Mouse (Mus musculus): ENCODE data around the gene Cgas. TPM values are rescaled to one million over a fixed set of nuclear protein-coding genes. Genes with fewer than 3 reads are reported as not detected.

Gene Cgas
- polyA plus RNA-seq, 1 experiment from 2014 or later = 3.0 TPM

GRCm38 (mm10) chr9:78401596-78401995 lies 41.4 kb downstream of the Cgas start:
- CTCF ChIA-PET = no interaction called here
- TF ChIP-seq CTCF (IDR thresholded peaks at IDR 0.05) = no peak
- in situ Hi-C loops (cut with MboI; ENCODE audit: low pct_unique_long_range_greater_than_20kb) = no loop called here
- DNase-seq (ENCODE audit: low read depth, low spot score) (no peak), ATAC-seq (no peak)
- peaks cover 16% of the 10 kb centered on the region for H3K27me3 ChIP-seq
- POLR2A ChIA-PET = no interaction called here

GRCm38 (mm10) chr9:78400570-78400969 lies 42.5 kb downstream of the Cgas start:
- ATAC-seq (no peak), DNase-seq (ENCODE audit: low read depth, low spot score) (no peak)
- in situ Hi-C loops (cut with MboI; ENCODE audit: low pct_unique_long_range_greater_than_20kb) = no loop called here
- ChIA-PET CTCF (no interaction called here), POLR2A (no interaction called here)
- TF ChIP-seq CTCF (IDR thresholded peaks at IDR 0.05) = no peak
- peaks cover 19% of the 10 kb centered on the region for H3K27me3 ChIP-seq

- H3K27me3 ChIP-seq = peaks cover 35% of the 10 kb centered on the region
- DNase-seq (ENCODE audit: low read depth, low spot score) (no peak), ATAC-seq (no peak)
- in situ Hi-C loops (cut with MboI; ENCODE audit: low pct_unique_long_range_greater_than_20kb) = no loop called here
- no peak for TF ChIP-seq CTCF (IDR thresholded peaks at IDR 0.05)
- POLR2A ChIA-PET = no interaction called here
- CTCF ChIA-PET = interaction anchor here (0.7 kb wide), 1 partner anchor 10 kb away, joined by 3 read pairs; no protein-coding TSS in a partner anchor
Observed at GRCm38 (mm10) chr9:78396517-78396916, 46.5 kb downstream of the Cgas start.

GRCm38 (mm10) chr9:78395630-78396351 lies 47.2 kb downstream of the Cgas start, which contains the start of gene Ddx43:
TSS of gene Ddx43 (plus strand) at chr9:78395777.
- CTCF ChIA-PET = no interaction called here
- H3K27me3 ChIP-seq = peaks cover 39% of the 10 kb centered on the region
- in situ Hi-C loops (cut with MboI; ENCODE audit: low pct_unique_long_range_greater_than_20kb) = no loop called here
- no peak for TF ChIP-seq CTCF (IDR thresholded peaks at IDR 0.05)
- ATAC-seq = no peak
- no peak for DNase-seq (ENCODE audit: low read depth, low spot score)
- POLR2A ChIA-PET = no interaction called here

GRCm38 (mm10) chr9:78395244-78395629 lies 47.8 kb downstream of the Cgas start:
- DNase-seq (ENCODE audit: low read depth, low spot score) = no peak
- H3K27me3 ChIP-seq = peaks cover 39% of the 10 kb centered on the region
- POLR2A ChIA-PET = no interaction called here
- in situ Hi-C loops (cut with MboI; ENCODE audit: low pct_unique_long_range_greater_than_20kb) = no loop called here
- no peak for TF ChIP-seq CTCF (IDR thresholded peaks at IDR 0.05)
- CTCF ChIA-PET = no interaction called here
- ATAC-seq = no peak

- CTCF ChIA-PET = no interaction called here
- in situ Hi-C loops (cut with MboI; ENCODE audit: low pct_unique_long_range_greater_than_20kb) = no loop called here
- no peak for ATAC-seq
- no peak for TF ChIP-seq CTCF (IDR thresholded peaks at IDR 0.05)
- no peak for DNase-seq (ENCODE audit: low read depth, low spot score)
- POLR2A ChIA-PET = no interaction called here
- H3K27me3 ChIP-seq = peaks cover 39% of the 10 kb centered on the region
Observed at GRCm38 (mm10) chr9:78394602-78395001, 48.4 kb downstream of the Cgas start.

- in situ Hi-C loops (cut with MboI; ENCODE audit: low pct_unique_long_range_greater_than_20kb) = no loop called here
- no peak for TF ChIP-seq CTCF (IDR thresholded peaks at IDR 0.05)
- POLR2A ChIA-PET = no interaction called here
- ATAC-seq = no peak
- DNase-seq (ENCODE audit: low read depth, low spot score) = no peak
- CTCF ChIA-PET = no interaction called here
- peaks cover 31% of the 10 kb centered on the region for H3K27me3 ChIP-seq
Observed at GRCm38 (mm10) chr9:78393741-78394140, 49.3 kb downstream of the Cgas start.

- CTCF ChIA-PET = interaction anchor here (1.1 kb wide), 1 partner anchor 50 kb away, joined by 3 read pairs; no protein-coding TSS in a partner anchor
- in situ Hi-C loops (cut with MboI; ENCODE audit: low pct_unique_long_range_greater_than_20kb) = loop anchor here (10.0 kb wide), 1 partner anchor 65 kb away; the partner anchor contains the start of gene Omt2b
- POLR2A ChIA-PET = no interaction called here
- no peak for DNase-seq (ENCODE audit: low read depth, low spot score)
- H3K27me3 ChIP-seq = peaks cover 17% of the 10 kb centered on the region
- no peak for TF ChIP-seq CTCF (IDR thresholded peaks at IDR 0.05)
- no peak for ATAC-seq
Observed at GRCm38 (mm10) chr9:78389981-78390380, 53.1 kb downstream of the Cgas start.

- ATAC-seq = no peak
- H3K27me3 ChIP-seq = peaks cover 6% of the 10 kb centered on the region
- TF ChIP-seq CTCF (IDR thresholded peaks at IDR 0.05) = no peak
- POLR2A ChIA-PET = no interaction called here
- in situ Hi-C loops (cut with MboI; ENCODE audit: low pct_unique_long_range_greater_than_20kb) = loop anchor here (10.0 kb wide), 1 partner anchor 62 kb away; the partner anchor contains the start of gene Omt2b
- DNase-seq (ENCODE audit: low read depth, low spot score) = no peak
- CTCF ChIA-PET = interaction anchor here (0.6 to 1.3 kb wide), 3 partner anchors 20 to 165 kb away, joined by 3 read pairs; no protein-coding TSS in a partner anchor
Observed at GRCm38 (mm10) chr9:78386947-78387346, 56.1 kb downstream of the Cgas start.

- ATAC-seq (no peak), DNase-seq (ENCODE audit: low read depth, low spot score) (no peak)
- no peaks in the 10 kb centered on the region for H3K27me3 ChIP-seq
- POLR2A ChIA-PET = interaction anchor here (1.1 kb wide), 1 partner anchor 15 kb away, joined by 4 read pairs; no protein-coding TSS in a partner anchor
- CTCF ChIA-PET = interaction anchor here (0.6 to 1.8 kb wide), 4 partner anchors 23 to 1441 kb away, joined by 3 to 6 read pairs (median 3); no protein-coding TSS in a partner anchor
- peak; percentile 72 for TF ChIP-seq CTCF (IDR thresholded peaks at IDR 0.05)
- in situ Hi-C loops (cut with MboI; ENCODE audit: low pct_unique_long_range_greater_than_20kb) = loop anchor here (10.0 kb wide), 1 partner anchor 61 kb away; the partner anchor contains the start of gene Omt2b
Observed at GRCm38 (mm10) chr9:78385893-78386292, 57.1 kb downstream of the Cgas start.

Other genes starting within 250 kb of the Cgas start
- gene Gsta1, start 212.6 kb downstream of the Cgas start, polyA plus RNA-seq (2021) = 1.8 TPM
- 0.51 TPM for gene Gm3776, start 186.1 kb downstream of the Cgas start, polyA plus RNA-seq (2021)
- 0.26 TPM for gene Gm10639, start 153.3 kb downstream of the Cgas start, polyA plus RNA-seq (2021)
- not detected for gene Omt2a, start 128.4 kb downstream of the Cgas start, polyA plus RNA-seq (2021)
- not detected for gene Omt2b, start 115.6 kb downstream of the Cgas start, polyA plus RNA-seq (2021)
- gene Gsta2, start 87.4 kb downstream of the Cgas start, polyA plus RNA-seq (2021) = 2.1 TPM
- gene Dppa5a, start 75.1 kb downstream of the Cgas start, polyA plus RNA-seq (2021) = not detected
- gene Ooep, start 64.5 kb downstream of the Cgas start, polyA plus RNA-seq (2021) = not detected
- gene Ddx43, start 47.5 kb downstream of the Cgas start, polyA plus RNA-seq (2021) = 0.03 TPM
- gene Mto1, start 5.0 kb upstream of the Cgas start, polyA plus RNA-seq (2021) = 23.8 TPM
- not detected for gene Gm17324, start 5.5 kb upstream of the Cgas start, polyA plus RNA-seq (2021)
- 8,737 TPM for gene Eef1a1, start 45.9 kb upstream of the Cgas start, polyA plus RNA-seq (2021)
- gene Slc17a5, start 144.8 kb upstream of the Cgas start, polyA plus RNA-seq (2021) = 29.9 TPM
- 6.5 TPM for gene Cd109, start 172.3 kb upstream of the Cgas start, polyA plus RNA-seq (2021)